Mouse (Mus musculus) olfactory bulb, adult 2 months (tissue): ENCODE data around the gene Ropn1l.

Source experiments
- CTCF ChIP-seq: fragments of 200-500 bp; IDR thresholded peaks from 2 replicates; pipeline ENCODE4 v1.5.1; 2012; ENCODE audit warnings: low read depth, mild to moderate bottlenecking, low read length, moderate library complexity; ENCODE audit not compliant: insufficient read depth
- POLR2A ChIP-seq: fragments of 200-500 bp; IDR thresholded peaks from 2 replicates; pipeline ENCODE4 v1.6.1; 2012; ENCODE audit warnings: mild to moderate bottlenecking, low read depth, low read length, moderate library complexity; ENCODE audit not compliant: insufficient read depth

DNA sequence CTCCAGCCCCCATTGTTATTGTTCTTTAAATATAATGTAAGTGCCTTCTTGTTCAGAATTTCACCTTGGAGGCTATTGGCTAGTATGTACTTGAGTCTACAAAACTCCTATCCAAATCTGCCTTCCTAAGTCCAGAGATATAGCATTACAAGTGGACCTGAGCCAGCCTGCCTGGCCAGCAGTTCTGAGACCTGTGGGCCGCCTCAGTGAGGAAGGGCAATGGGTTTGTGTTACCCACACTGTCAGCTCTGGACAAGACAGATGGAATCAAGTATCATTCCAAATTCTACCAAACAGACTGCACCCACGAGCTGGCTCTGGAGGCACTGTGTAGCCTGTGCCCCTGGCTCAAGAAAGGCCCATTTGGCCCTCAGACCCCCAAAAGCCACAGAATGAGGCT is 16.7 kb downstream of the Ropn1l start:
- no peak for TF ChIP-seq POLR2A
- TF ChIP-seq CTCF, result no peak
